Mouse (Mus musculus) cortical plate, adult 2 months (tissue): ENCODE data around the gene Hydin.

ENCODE experiments used
- CTCF ChIP-seq: fragments of 200-500 bp; IDR thresholded peaks from 2 replicates; pipeline ENCODE4 v1.5.1; 2011; ENCODE audit warnings: mild to moderate bottlenecking, control low read depth, low read length; ENCODE audit not compliant: insufficient read depth; ENCODE audit errors: extremely low read depth
- POLR2A ChIP-seq: fragments of 200-500 bp; IDR thresholded peaks from 2 replicates; pipeline ENCODE4 v1.6.1; 2011; ENCODE audit warnings: mild to moderate bottlenecking, low read length, control low read depth; ENCODE audit not compliant: insufficient read depth; ENCODE audit errors: extremely low read depth

- TF ChIP-seq CTCF (no peak), POLR2A (no peak)
Measured at GRCm38 (mm10) chr8:110339447-110339846, 72.7 kb downstream of the Hydin start.
